Mouse (Mus musculus): ENCODE data around the gene Retreg3. TPM values are rescaled to one million over a fixed set of nuclear protein-coding genes. Genes with fewer than 3 reads are reported as not detected.

Retreg3 gene
- polyA plus RNA-seq, 1 experiment, result 79.0 TPM

GRCm38 (mm10) chr11:101069391-101070188 is 50.1 kb downstream of the Retreg3 start, which contains the start of gene Naglu:
Gene Naglu (plus strand): TSS chr11:101070012.
- peak; percentile 73; the same call in 1 of the 2 replicates for TF ChIP-seq POLR2A (IDR thresholded peaks at IDR 0.05; ENCODE audit: borderline replicate concordance, extremely low read depth, insufficient read depth, insufficient read length, poor library complexity, severe bottlenecking)
- TF ChIP-seq CTCF (IDR thresholded peaks at IDR 0.05; ENCODE audit: borderline replicate concordance, extremely low read depth, insufficient read depth, insufficient read length), result no peak
- DNase-seq (ENCODE audit: low read depth), result peak; percentile 96

DNA sequence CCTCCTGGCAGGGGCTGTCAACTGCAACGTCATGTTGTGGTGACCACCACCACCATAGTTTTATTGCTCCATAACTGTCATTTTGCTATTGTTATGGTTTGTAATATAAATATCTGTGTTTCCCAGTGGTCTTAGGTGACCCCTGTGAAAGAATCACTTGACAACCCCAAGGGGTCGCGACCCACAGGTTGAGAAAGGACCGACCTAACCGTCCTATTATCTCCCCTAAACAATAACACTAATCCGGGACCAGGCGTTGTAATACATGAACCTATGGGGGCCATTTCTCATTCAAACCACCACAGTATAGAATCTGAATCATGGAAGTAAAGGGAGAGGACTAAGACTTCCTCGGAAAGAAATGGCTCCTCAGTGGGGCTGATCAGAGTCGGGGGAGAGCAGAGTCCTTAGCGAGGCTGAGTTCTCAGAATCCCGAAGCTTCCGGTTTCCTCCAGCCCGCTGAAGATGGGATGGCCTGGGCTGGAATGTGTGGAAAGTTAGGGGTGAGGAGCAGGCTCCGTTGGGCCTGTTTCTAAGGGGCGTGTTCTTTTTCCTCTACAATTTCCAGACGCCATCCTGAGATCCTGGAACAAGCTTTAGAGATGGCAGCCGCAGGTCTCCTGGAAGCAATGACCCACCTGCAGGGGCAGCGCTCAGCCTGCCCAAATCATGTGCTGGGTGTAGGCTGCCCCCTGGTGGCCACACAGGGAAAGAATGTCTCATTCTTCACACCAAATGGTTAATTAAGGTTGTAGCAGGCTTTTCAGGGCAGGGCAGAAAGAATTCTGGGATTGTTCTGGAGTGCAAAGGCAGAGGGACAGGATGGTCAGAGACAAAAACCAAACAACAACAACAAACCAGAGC is 52.9 kb downstream of the Retreg3 start:
- peak; percentile 89 for DNase-seq (ENCODE audit: low read depth)
- TF ChIP-seq POLR2A (IDR thresholded peaks at IDR 0.05; ENCODE audit: borderline replicate concordance, extremely low read depth, insufficient read depth, insufficient read length, poor library complexity, severe bottlenecking) (no peak), CTCF (IDR thresholded peaks at IDR 0.05; ENCODE audit: borderline replicate concordance, extremely low read depth, insufficient read depth, insufficient read length) (peak; percentile 97)

DNA sequence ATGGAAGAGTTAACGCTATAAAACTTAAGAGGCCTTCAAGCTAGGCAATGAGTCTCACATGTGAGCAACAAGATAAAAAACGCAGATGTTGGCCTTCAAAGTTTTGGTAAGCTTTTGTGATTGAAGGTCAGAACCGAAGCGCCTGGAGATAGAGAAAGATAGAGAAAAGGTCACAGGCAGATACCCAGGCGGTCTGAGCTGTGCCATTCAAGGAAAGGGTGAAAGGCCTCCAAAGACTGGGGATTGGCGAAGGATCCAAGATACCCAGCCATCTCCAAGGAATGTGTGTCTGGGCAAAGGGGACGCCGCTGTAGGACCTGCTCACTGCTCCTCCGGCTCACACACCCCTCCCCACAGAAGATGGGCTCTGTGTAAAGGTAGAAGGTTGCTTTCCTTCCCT is 54.7 kb downstream of the Retreg3 start:
- DNase-seq (ENCODE audit: low read depth), result no peak
- TF ChIP-seq POLR2A (IDR thresholded peaks at IDR 0.05; ENCODE audit: borderline replicate concordance, extremely low read depth, insufficient read depth, insufficient read length, poor library complexity, severe bottlenecking) (no peak), CTCF (IDR thresholded peaks at IDR 0.05; ENCODE audit: borderline replicate concordance, extremely low read depth, insufficient read depth, insufficient read length) (no peak)

- no peak for DNase-seq (ENCODE audit: low read depth)
- no peak for TF ChIP-seq CTCF (IDR thresholded peaks at IDR 0.05; ENCODE audit: borderline replicate concordance, extremely low read depth, insufficient read depth, insufficient read length)
- no peak for TF ChIP-seq POLR2A (IDR thresholded peaks at IDR 0.05; ENCODE audit: borderline replicate concordance, extremely low read depth, insufficient read depth, insufficient read length, poor library complexity, severe bottlenecking)
These were observed 55.2 kb downstream of the Retreg3 start for GRCm38 (mm10) chr11:101064462-101064861.

DNA sequence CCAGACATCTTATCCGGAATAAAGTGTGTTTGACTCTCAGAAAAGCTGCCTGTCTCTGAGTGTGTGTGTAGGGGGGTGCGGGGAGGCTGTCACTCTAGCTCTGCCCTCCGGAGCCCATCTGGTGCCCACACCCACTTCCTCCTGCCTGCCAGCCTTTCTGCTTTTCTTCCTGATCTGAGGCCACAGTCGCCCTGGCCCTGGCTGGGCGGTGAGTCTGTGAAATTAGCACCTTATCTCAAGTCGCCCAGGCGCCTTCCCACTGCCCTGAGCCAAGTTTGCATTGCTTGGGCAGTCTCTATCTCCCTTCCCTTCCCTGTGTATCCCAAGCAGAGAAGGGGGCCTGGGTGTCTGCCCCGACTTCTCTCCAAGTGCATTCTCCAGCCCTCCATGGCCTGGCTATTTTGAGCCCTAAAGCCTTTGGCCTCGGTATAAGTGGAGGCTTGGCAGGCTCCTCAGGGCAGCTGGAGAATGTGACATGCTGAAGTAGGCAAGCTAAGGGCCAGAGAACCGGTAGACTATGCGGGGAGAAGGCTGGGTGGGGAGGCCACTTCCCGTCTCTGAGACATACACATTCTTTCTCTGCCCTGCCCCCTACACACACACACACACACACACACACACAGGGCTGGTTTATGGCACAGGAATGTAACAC is 55.9 kb downstream of the Retreg3 start:
- no peak for TF ChIP-seq CTCF (IDR thresholded peaks at IDR 0.05; ENCODE audit: borderline replicate concordance, extremely low read depth, insufficient read depth, insufficient read length)
- no peak for TF ChIP-seq POLR2A (IDR thresholded peaks at IDR 0.05; ENCODE audit: borderline replicate concordance, extremely low read depth, insufficient read depth, insufficient read length, poor library complexity, severe bottlenecking)
- peak; percentile 51 for DNase-seq (ENCODE audit: low read depth)

DNA sequence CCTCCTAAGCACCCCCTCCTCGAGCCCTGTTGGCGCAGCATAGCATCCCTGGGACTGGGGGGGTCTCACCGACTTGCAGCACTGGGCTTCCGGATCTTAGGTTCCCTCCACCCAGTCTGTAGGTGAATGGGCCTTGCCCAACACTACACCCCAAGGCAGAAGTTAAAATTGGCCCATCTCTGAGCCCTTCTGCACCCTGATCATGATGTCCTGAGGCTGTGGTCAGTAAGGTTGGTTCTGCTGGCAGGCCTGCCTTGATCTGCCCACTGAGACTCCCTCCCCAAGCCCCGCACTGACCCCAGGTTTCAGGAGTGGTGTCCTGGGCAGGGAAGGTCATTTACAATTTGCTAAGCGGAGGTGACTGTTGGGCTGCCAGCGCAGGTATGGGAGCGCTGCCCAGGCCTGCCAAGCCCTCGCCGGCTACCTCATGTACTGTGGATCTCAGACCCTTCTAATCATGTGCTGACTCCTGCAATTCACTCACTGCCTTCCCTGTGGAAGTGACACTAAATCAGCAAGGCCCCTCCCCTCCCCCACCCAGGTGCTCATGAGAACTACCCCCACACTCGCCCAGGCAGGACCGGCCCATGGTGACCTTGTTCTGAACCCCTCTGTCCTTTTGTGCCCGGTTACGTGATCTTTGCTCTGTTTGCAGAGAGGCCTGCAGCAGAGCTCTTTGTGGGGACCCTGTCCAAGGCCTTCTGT is 56.6 kb downstream of the Retreg3 start:
- no peak for TF ChIP-seq CTCF (IDR thresholded peaks at IDR 0.05; ENCODE audit: borderline replicate concordance, extremely low read depth, insufficient read depth, insufficient read length)
- no peak for TF ChIP-seq POLR2A (IDR thresholded peaks at IDR 0.05; ENCODE audit: borderline replicate concordance, extremely low read depth, insufficient read depth, insufficient read length, poor library complexity, severe bottlenecking)
- no peak for DNase-seq (ENCODE audit: low read depth)

GRCm38 (mm10) chr11:101062165-101062884 is 57.4 kb downstream of the Retreg3 start:
- no peak for TF ChIP-seq POLR2A (IDR thresholded peaks at IDR 0.05; ENCODE audit: borderline replicate concordance, extremely low read depth, insufficient read depth, insufficient read length, poor library complexity, severe bottlenecking)
- TF ChIP-seq CTCF (IDR thresholded peaks at IDR 0.05; ENCODE audit: borderline replicate concordance, extremely low read depth, insufficient read depth, insufficient read length), result no peak
- DNase-seq (ENCODE audit: low read depth), result no peak

DNA sequence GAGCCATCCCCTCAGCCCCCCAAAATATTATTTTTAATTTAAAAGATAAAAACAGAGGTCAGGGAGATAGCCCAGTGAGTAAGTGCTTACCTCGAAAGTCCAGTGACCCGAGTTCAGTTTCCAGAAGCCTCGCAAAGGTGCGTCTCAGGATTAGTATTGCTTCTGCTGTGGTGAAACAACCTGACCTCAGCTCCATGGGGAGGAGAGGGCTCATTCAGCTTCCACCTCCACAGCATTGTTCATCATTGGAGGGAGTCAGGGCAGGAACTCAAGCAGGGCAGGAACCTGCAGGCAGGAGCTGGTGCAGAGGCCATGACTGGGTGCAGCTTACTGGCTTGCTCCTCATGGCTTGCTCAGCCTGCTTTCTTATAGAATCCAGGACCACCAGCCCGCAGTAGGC is 58.6 kb downstream of the Retreg3 start:
- no peak for TF ChIP-seq CTCF (IDR thresholded peaks at IDR 0.05; ENCODE audit: borderline replicate concordance, extremely low read depth, insufficient read depth, insufficient read length)
- TF ChIP-seq POLR2A (IDR thresholded peaks at IDR 0.05; ENCODE audit: borderline replicate concordance, extremely low read depth, insufficient read depth, insufficient read length, poor library complexity, severe bottlenecking), result no peak
- DNase-seq (ENCODE audit: low read depth), result no peak

GRCm38 (mm10) chr11:101060126-101060525 is 59.6 kb downstream of the Retreg3 start:
- TF ChIP-seq CTCF (IDR thresholded peaks at IDR 0.05; ENCODE audit: borderline replicate concordance, extremely low read depth, insufficient read depth, insufficient read length) (no peak), POLR2A (IDR thresholded peaks at IDR 0.05; ENCODE audit: borderline replicate concordance, extremely low read depth, insufficient read depth, insufficient read length, poor library complexity, severe bottlenecking) (no peak)
- peak; percentile 39 for DNase-seq (ENCODE audit: low read depth)

DNA sequence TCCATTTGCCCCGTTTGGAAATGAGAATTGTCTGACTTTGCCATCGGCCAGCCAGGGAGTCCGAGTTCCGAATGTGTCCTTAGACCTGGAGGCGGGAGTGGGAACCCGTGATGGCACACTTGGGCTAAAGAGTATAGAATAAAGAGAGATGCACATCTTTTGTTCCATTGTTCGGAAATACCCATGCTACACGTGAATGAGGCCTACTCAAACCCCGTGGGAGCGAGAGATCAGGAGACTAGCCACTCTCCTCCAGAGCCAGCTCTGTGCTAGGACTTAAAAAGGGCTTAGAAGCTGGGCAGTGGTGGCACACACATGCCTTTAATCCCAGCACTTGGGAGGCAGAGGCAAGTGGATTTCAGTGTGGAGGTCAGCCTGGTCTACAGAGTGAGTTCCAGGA is 60.2 kb downstream of the Retreg3 start:
- no peak for TF ChIP-seq CTCF (IDR thresholded peaks at IDR 0.05; ENCODE audit: borderline replicate concordance, extremely low read depth, insufficient read depth, insufficient read length)
- DNase-seq (ENCODE audit: low read depth), result no peak
